Mouse (Mus musculus): ENCODE results near the gene Prkce.

DNA sequence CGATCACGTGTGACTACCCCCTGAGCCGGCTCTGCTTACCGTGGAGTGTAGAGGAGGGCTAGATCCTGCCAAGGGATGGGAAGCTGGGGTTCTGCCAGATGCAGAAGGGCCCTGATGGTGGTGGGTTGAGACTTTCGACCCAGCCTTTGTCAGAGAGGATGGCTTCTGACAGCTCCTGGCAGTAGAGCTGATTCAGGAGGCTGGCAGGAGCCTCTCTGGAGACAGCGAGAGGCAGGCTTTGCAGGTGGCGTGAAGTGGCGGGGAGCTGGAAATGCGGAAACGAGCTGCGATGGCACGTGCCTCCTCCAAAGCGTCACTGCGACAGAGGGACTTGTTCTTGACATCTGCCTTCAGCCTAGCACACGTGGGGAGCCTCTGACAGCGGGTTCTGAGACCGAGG is 250.7 kb downstream of the Prkce start:
- TF ChIP-seq CTCF (IDR thresholded peaks at IDR 0.05; ENCODE audit: borderline replicate concordance, insufficient read depth, low read length) (no peak), POLR2A (IDR thresholded peaks at IDR 0.05; ENCODE audit: low read depth, low read length) (no peak)
